Mouse (Mus musculus): Measurements from ENCODE around the gene Onecut3. TPM values are rescaled to one million over a fixed set of nuclear protein-coding genes. Genes with fewer than 3 reads are reported as not detected.

Onecut3 gene
- total RNA-seq, 2 experiments from 2014 or later: not detected

- DNase-seq (ENCODE audit: low spot score in 2 of 2): no peak
Observed at GRCm38 (mm10) chr10:80552364-80552763, 57.7 kb downstream of the Onecut3 start.

- DNase-seq (ENCODE audit: low spot score in 2 of 2): no peak
Observed at GRCm38 (mm10) chr10:80553575-80553974, 58.9 kb downstream of the Onecut3 start.

GRCm38 (mm10) chr10:80553997-80554396 is 59.4 kb downstream of the Onecut3 start:
- DNase-seq (ENCODE audit: low spot score in 2 of 2): no peak

- DNase-seq (ENCODE audit: low spot score in 2 of 2): peak; percentile 69 to 87
Observed at GRCm38 (mm10) chr10:80557346-80557965, 62.8 kb downstream of the Onecut3 start.

GRCm38 (mm10) chr10:80559431-80559830 is 64.8 kb downstream of the Onecut3 start:
- DNase-seq (ENCODE audit: low spot score in 2 of 2): no peak

GRCm38 (mm10) chr10:80560621-80561020 is 66.0 kb downstream of the Onecut3 start:
- DNase-seq (ENCODE audit: low spot score in 2 of 2): no peak

GRCm38 (mm10) chr10:80561116-80561944 is 66.7 kb downstream of the Onecut3 start, which contains the start of gene Rexo1:
Gene Rexo1 (minus strand): TSS chr10:80561560.
- peak; percentile 92 to 94 for DNase-seq (ENCODE audit: low spot score in 2 of 2)

GRCm38 (mm10) chr10:80566375-80567092 is 71.9 kb downstream of the Onecut3 start:
- peak; percentile 91 to 98 for DNase-seq (ENCODE audit: low spot score in 2 of 2)

Other genes with a start within 250 kb of the Onecut3 start
- 100 to 1,000 TPM; 219 to 232 TPM for gene Ndufs7, start 245.7 kb upstream of the Onecut3 start, total RNA-seq (2021)
- 10 to 100 TPM; 16.2 to 21.2 TPM for gene Gamt, start 233.8 kb upstream of the Onecut3 start, total RNA-seq (2021)
- gene Dazap1, start 233.3 kb upstream of the Onecut3 start, total RNA-seq (2021): 10 to 100 TPM; 75.6 to 81.7 TPM
- 1,000 to 10,000 TPM in 1 of 2 experiments, 100 to 1,000 TPM in 1; 965 to 1,061 TPM for gene Rps15, start 202.4 kb upstream of the Onecut3 start, total RNA-seq (2021)
- gene Apc2, start 198.9 kb upstream of the Onecut3 start, total RNA-seq (2021): 100 to 1,000 TPM; 106 to 109 TPM
- gene 2310011J03Rik, start 174.3 kb upstream of the Onecut3 start, total RNA-seq (2021): 10 to 100 TPM; 25.1 to 28.5 TPM
- 1 to 10 TPM; 4.8 to 6.9 TPM for gene Pcsk4, start 165.3 kb upstream of the Onecut3 start, total RNA-seq (2021)
- gene Reep6, start 164.9 kb upstream of the Onecut3 start, total RNA-seq (2021): 10 to 100 TPM; 13.4 to 13.5 TPM
- 10 to 100 TPM in 1 of 2 experiments, 1 to 10 TPM in 1; 8.8 to 10.4 TPM for gene Adamtsl5, start 146.4 kb upstream of the Onecut3 start, total RNA-seq (2021)
- gene Plk5, start 138.4 kb upstream of the Onecut3 start, total RNA-seq (2021): 10 to 100 TPM; 25.8 to 34.6 TPM
- 10 to 100 TPM; 20.1 to 20.7 TPM for gene Mex3d, start 107.2 kb upstream of the Onecut3 start, total RNA-seq (2021)
- 100 to 1,000 TPM; 143 to 166 TPM for gene Mbd3, start 95.3 kb upstream of the Onecut3 start, total RNA-seq (2021)
- gene Uqcr11, start 88.0 kb upstream of the Onecut3 start, total RNA-seq (2021): 100 to 1,000 TPM; 383 to 388 TPM
- 10 to 100 TPM; 25.4 to 29.8 TPM for gene Tcf3, start 61.2 kb upstream of the Onecut3 start, total RNA-seq (2021)
- gene Atp8b3, start 44.3 kb downstream of the Onecut3 start, total RNA-seq (2021): under 1 TPM; 0.12 to 0.21 TPM
- 10 to 100 TPM; 41.4 to 42.3 TPM for gene Rexo1, start 66.7 kb downstream of the Onecut3 start, total RNA-seq (2021)
- gene Klf16, start 82.5 kb downstream of the Onecut3 start, total RNA-seq (2021): 10 to 100 TPM; 54.8 to 68.7 TPM
- 100 to 1,000 TPM; 179 to 185 TPM for gene Abhd17a, start 95.5 kb downstream of the Onecut3 start, total RNA-seq (2021)
- gene Scamp4, start 108.0 kb downstream of the Onecut3 start, total RNA-seq (2021): 10 to 100 TPM; 49.1 to 50.5 TPM
- 1 to 10 TPM; 2.3 to 6.4 TPM for gene Adat3, start 108.0 kb downstream of the Onecut3 start, total RNA-seq (2021)
- gene Gm49322, start 111.2 kb downstream of the Onecut3 start, total RNA-seq (2021): 1 to 10 TPM; 3.5 to 3.7 TPM
- gene Csnk1g2, start 128.0 kb downstream of the Onecut3 start, total RNA-seq (2021): 100 to 1,000 TPM; 253 to 267 TPM
- gene Btbd2, start 162.2 kb downstream of the Onecut3 start, total RNA-seq (2021): 10 to 100 TPM; 87.6 to 93.8 TPM
- 10 to 100 TPM; 43.3 to 47.7 TPM for gene Mknk2, start 183.3 kb downstream of the Onecut3 start, total RNA-seq (2021)
- gene Mob3a, start 207.1 kb downstream of the Onecut3 start, total RNA-seq (2021): 10 to 100 TPM; 17.1 to 17.2 TPM
- 10 to 100 TPM; 42.6 to 45.2 TPM for gene Izumo4, start 207.3 kb downstream of the Onecut3 start, total RNA-seq (2021)
- gene Ap3d1, start 247.4 kb downstream of the Onecut3 start, total RNA-seq (2021): 100 to 1,000 TPM; 140 to 153 TPM

Data from left cerebral cortex, adult 18-20 months (tissue).